Mouse (Mus musculus) C2C12 (cell line): ENCODE results near the gene Ctsw.

ENCODE experiments used
- CTCF ChIP-seq: IDR thresholded peaks from one replicate; pipeline ENCODE4 v1.5.1; 2011; ENCODE audit not compliant: control insufficient read depth, insufficient read depth, insufficient read length
- MAX ChIP-seq: IDR thresholded peaks from one replicate; pipeline ENCODE4 v1.6.1; 2011; ENCODE audit warnings: mild to moderate bottlenecking, control low read depth
- USF1 ChIP-seq: IDR thresholded peaks from one replicate; pipeline ENCODE4 v1.6.1; 2011; ENCODE audit warnings: low read depth, mild to moderate bottlenecking, control low read depth, moderate library complexity

DNA sequence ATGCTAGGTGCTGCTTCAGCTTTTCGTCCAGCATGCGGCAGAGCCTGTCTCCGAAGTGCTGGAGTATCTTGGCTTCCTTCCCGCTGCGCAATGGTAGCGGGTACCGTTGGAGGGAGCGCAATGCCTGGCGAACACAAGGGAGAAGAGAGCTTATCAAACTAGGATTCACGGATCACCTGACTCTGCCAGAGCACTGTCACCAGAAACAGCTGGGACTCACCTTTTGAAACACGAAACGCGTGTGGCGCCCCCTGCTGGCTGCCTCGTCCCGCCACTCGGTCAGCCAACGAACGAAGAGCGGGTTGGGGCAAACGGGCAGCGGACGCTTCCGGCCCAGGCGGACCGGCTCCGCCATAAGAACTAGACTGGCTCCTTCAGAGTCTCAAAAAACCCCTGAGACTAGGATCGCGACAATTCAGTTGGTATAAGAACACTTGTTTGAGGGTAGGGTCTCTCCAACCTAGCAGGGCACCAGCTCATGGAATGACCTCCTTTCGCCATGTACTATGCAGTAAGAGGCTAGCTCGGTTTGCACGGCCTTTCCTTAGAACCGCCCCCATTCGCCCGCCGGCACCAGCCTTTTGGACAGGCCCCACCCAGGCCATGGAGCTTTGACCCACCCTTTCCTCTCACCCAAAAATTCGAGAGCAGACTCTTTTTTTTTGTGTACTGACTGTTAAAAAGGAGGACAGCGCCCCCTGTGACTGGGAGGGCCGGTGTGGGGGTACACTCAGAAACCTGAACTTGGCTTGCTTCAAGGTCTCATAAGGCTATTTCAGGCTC, 19.7 kb upstream of the Ctsw start, which contains the start of gene Mus81:
- peak; percentile 94 for TF ChIP-seq CTCF
- TF ChIP-seq MAX = peak; percentile 59
- TF ChIP-seq USF1 = no peak
